ENCODE assay signal across 10 mouse cellular contexts in genomic region chr4:76259636-76260035, GRCm38 (mm10).
DNase-seq lines count a peak whose midpoint lies in the region; ATAC-seq and TF ChIP-seq lines count a peak whose summit lies in the region.
"Had no signal": no experiment of that assay in that cellular context is flagged by ENCODE, and none has a peak within 500 bp of the region (broad histone marks: within the 10 kb centered on the region; RNA-seq: fewer than 3 reads in every experiment).

No protein-coding gene starts in this region.

- no peak overlapping the region for H3K4me2 ChIP-seq in midbrain, embryonic 15.5 days
- H3K4me2 ChIP-seq in midbrain, embryonic 14.5 days (ENCODE audit: low read length) = no peak overlapping the region
- H3K4me2 ChIP-seq in hindbrain, embryonic 13.5 days = no peak overlapping the region
- H3K4me2 ChIP-seq in limb, embryonic 14.5 days (replicated peaks; ENCODE audit: low read depth, low read length, severe bottlenecking) = no peak overlapping the region
- no peak overlapping the region for H3K4me2 ChIP-seq in forebrain, postnatal 0 days (ENCODE audit: low read depth)

- WGBS in midbrain, embryonic 15.5 days = 47% methylated on average over 2 of the region's 2 CpGs
- 39% methylated on average over 2 of the region's 2 CpGs for WGBS in midbrain, embryonic 14.5 days
- WGBS in hindbrain, embryonic 13.5 days = 43% methylated on average over 2 of the region's 2 CpGs
- 48% methylated on average over 2 of the region's 2 CpGs for WGBS in limb, embryonic 14.5 days
- WGBS in thymus, adult 2 months = 86% methylated on average over 2 of the region's 2 CpGs
- WGBS in forebrain, postnatal 0 days = 52% methylated on average over 2 of the region's 2 CpGs

- no peaks in the 10 kb centered on the region for H3K36me3 ChIP-seq in midbrain, embryonic 15.5 days (replicated peaks)
- no peaks in the 10 kb centered on the region for H3K36me3 ChIP-seq in midbrain, embryonic 14.5 days (ENCODE audit: control insufficient read depth, insufficient read depth, low read length)
- H3K36me3 ChIP-seq in hindbrain, embryonic 13.5 days = no peaks in the 10 kb centered on the region
- H3K36me3 ChIP-seq in limb, embryonic 14.5 days (ENCODE audit: control insufficient read depth, insufficient read depth, low read length) = no peaks in the 10 kb centered on the region
- H3K36me3 ChIP-seq in thymus, adult 2 months (ENCODE audit: control insufficient read depth, insufficient read depth, low read length) = no peaks in the 10 kb centered on the region
- no peaks in the 10 kb centered on the region for H3K36me3 ChIP-seq in forebrain, postnatal 0 days (ENCODE audit: insufficient read depth)
- H3K36me3 ChIP-seq: G1E had no signal

- H3K9me3 ChIP-seq in midbrain, embryonic 15.5 days = no peaks in the 10 kb centered on the region
- no peaks in the 10 kb centered on the region for H3K9me3 ChIP-seq in midbrain, embryonic 14.5 days (ENCODE audit: control insufficient read depth, low read length)
- H3K9me3 ChIP-seq in hindbrain, embryonic 13.5 days = no peaks in the 10 kb centered on the region
- no peaks in the 10 kb centered on the region for H3K9me3 ChIP-seq in limb, embryonic 14.5 days (ENCODE audit: control insufficient read depth, low read length)
- no peaks in the 10 kb centered on the region for H3K9me3 ChIP-seq in forebrain, postnatal 0 days (ENCODE audit: low read length)
- H3K9me3 ChIP-seq: G1E had no signal

- TF ChIP-seq POLR2A in limb, embryonic 14.5 days (IDR thresholded peaks at IDR 0.05; ENCODE audit: borderline replicate concordance, extremely low read depth, insufficient read depth, insufficient read length) = no peak
- TF ChIP-seq POLR2A in thymus, adult 2 months (IDR thresholded peaks at IDR 0.05; ENCODE audit: control insufficient read depth, extremely low read depth, insufficient read depth, low read length, poor library complexity) = no peak

- H3K27ac ChIP-seq in midbrain, embryonic 15.5 days = no peak overlapping the region
- H3K27ac ChIP-seq in midbrain, embryonic 14.5 days (replicated peaks; ENCODE audit: low read depth, low read length) = no peak overlapping the region
- peak overlapping the region; percentile 55 for H3K27ac ChIP-seq in hindbrain, embryonic 13.5 days
- no peak overlapping the region for H3K27ac ChIP-seq in limb, embryonic 14.5 days (replicated peaks; ENCODE audit: low read depth, low read length)
- no peak overlapping the region for H3K27ac ChIP-seq in thymus, adult 2 months (ENCODE audit: control insufficient read depth, insufficient read depth, low read length)
- no peak overlapping the region for H3K27ac ChIP-seq in forebrain, postnatal 0 days (ENCODE audit: low read depth, low read length)

- H3K4me1 ChIP-seq in midbrain, embryonic 15.5 days = peaks cover 17% of the 10 kb centered on the region
- no peaks in the 10 kb centered on the region for H3K4me1 ChIP-seq in midbrain, embryonic 14.5 days (ENCODE audit: control insufficient read depth, insufficient read depth, low read length)
- peaks cover 26% of the 10 kb centered on the region for H3K4me1 ChIP-seq in hindbrain, embryonic 13.5 days (replicated peaks)
- H3K4me1 ChIP-seq in limb, embryonic 14.5 days (ENCODE audit: control insufficient read depth, insufficient read depth, low read length) = peaks cover 7% of the 10 kb centered on the region; the same call in 1 of the 2 replicates
- H3K4me1 ChIP-seq in thymus, adult 2 months (replicated peaks; ENCODE audit: control insufficient read depth, insufficient read depth, low read length) = no peaks in the 10 kb centered on the region
- H3K4me1 ChIP-seq in forebrain, postnatal 0 days (ENCODE audit: insufficient read depth) = no peaks in the 10 kb centered on the region

- H3K9ac ChIP-seq in midbrain, embryonic 15.5 days = no peak overlapping the region
- H3K9ac ChIP-seq in midbrain, embryonic 14.5 days (replicated peaks; ENCODE audit: low read length) = no peak overlapping the region
- H3K9ac ChIP-seq in hindbrain, embryonic 13.5 days = no peak overlapping the region
- no peak overlapping the region for H3K9ac ChIP-seq in limb, embryonic 14.5 days (ENCODE audit: low read depth, low read length, severe bottlenecking)
- H3K9ac ChIP-seq in forebrain, postnatal 0 days = no peak overlapping the region

- no peaks in the 10 kb centered on the region for H3K27me3 ChIP-seq in midbrain, embryonic 15.5 days (replicated peaks)
- H3K27me3 ChIP-seq in midbrain, embryonic 14.5 days (ENCODE audit: control insufficient read depth, insufficient read depth, low read length) = no peaks in the 10 kb centered on the region
- H3K27me3 ChIP-seq in hindbrain, embryonic 13.5 days = no peaks in the 10 kb centered on the region
- H3K27me3 ChIP-seq in limb, embryonic 14.5 days (ENCODE audit: control insufficient read depth, insufficient read depth, low read length) = no peaks in the 10 kb centered on the region
- no peaks in the 10 kb centered on the region for H3K27me3 ChIP-seq in thymus, adult 2 months (ENCODE audit: control insufficient read depth, insufficient read depth, low read length)
- no peaks in the 10 kb centered on the region for H3K27me3 ChIP-seq in forebrain, postnatal 0 days (ENCODE audit: insufficient read depth, low read length)

- no peak overlapping the region for H3K4me3 ChIP-seq in midbrain, embryonic 15.5 days
- no peak overlapping the region for H3K4me3 ChIP-seq in midbrain, embryonic 14.5 days (replicated peaks; ENCODE audit: low read depth, low read length)
- no peak overlapping the region for H3K4me3 ChIP-seq in hindbrain, embryonic 13.5 days
- no peak overlapping the region for H3K4me3 ChIP-seq in limb, embryonic 14.5 days (replicated peaks; ENCODE audit: low read length)
- no peak overlapping the region for H3K4me3 ChIP-seq in thymus, adult 2 months (ENCODE audit: control insufficient read depth, insufficient read depth, low read length)
- H3K4me3 ChIP-seq in forebrain, postnatal 0 days (ENCODE audit: low read depth, low read length) = no peak overlapping the region

- DNase-seq in midbrain, embryonic 14.5 days = no peak
- DNase-seq in cerebellum, postnatal 10 days = peak; percentile 49 to 54
- peak; percentile 21 for DNase-seq in limb, embryonic 14.5 days (ENCODE audit: low spot score)
- no peak for DNase-seq in thymus, adult 2 months
- DNase-seq in heart, adult 11 months = no peak
- DNase-seq in forebrain, postnatal 0 days = no peak
- DNase-seq: lung, postnatal 10 days had no signal

- peak; percentile 57 for ATAC-seq in midbrain, embryonic 15.5 days (replicated peaks)
- no peak for ATAC-seq in midbrain, embryonic 14.5 days (ENCODE audit: low FRiP score, low TSS enrichment)
- ATAC-seq in hindbrain, embryonic 13.5 days (ENCODE audit: low FRiP score) = peak; percentile 56; the same call in 1 of the 2 replicates
- peak; percentile 37; the same call in 1 of the 2 replicates for ATAC-seq in limb, embryonic 14.5 days (ENCODE audit: low FRiP score, low read depth)
- no peak for ATAC-seq in forebrain, postnatal 0 days

- no peak for TF ChIP-seq CTCF in thymus, adult 2 months (IDR thresholded peaks at IDR 0.05; ENCODE audit: borderline replicate concordance, control insufficient read depth, extremely low read depth, insufficient read depth, low read length, poor library complexity)
- TF ChIP-seq CTCF in forebrain, postnatal 0 days (IDR thresholded peaks at IDR 0.05; ENCODE audit: low read depth) = no peak

Comparison
In these comparisons a context has a peak if more than half of its experiments do, and no peak if none do; other contexts are left out.
1. ATAC-seq: peak in midbrain, embryonic 15.5 days (single experiment), hindbrain, embryonic 13.5 days (single experiment) and limb, embryonic 14.5 days (single experiment); none in midbrain, embryonic 14.5 days (single experiment) and forebrain, postnatal 0 days (single experiment).
2. DNase-seq: peak in cerebellum, postnatal 10 days (2 of 2) and limb, embryonic 14.5 days (single experiment); none in midbrain, embryonic 14.5 days (single experiment), thymus, adult 2 months (single experiment), heart, adult 11 months (single experiment) and forebrain, postnatal 0 days (single experiment).